Mouse (Mus musculus) stomach, embryonic 15.5 days (tissue): ENCODE results near the gene Tmpo. TPM values are rescaled to one million over a fixed set of nuclear protein-coding genes. Genes with fewer than 3 reads are reported as not detected.

Experiments used
- ATAC-seq: fragments of 200-750 bp; cut with Nextera tagmentation; 2 replicates; pipeline ENCODE4 v1.8.0; 2017; ENCODE audit warnings: low read depth, moderate number of reproducible peaks, moderate TSS enrichment; ENCODE audit not compliant: insufficient read depth, low FRiP score
- H3K27ac ChIP-seq: fragments of 300-500 bp; sonication (generic); 2 replicates; pipeline ENCODE4 v1.5.1; 2015; ENCODE audit warnings: mild to moderate bottlenecking, inconsistent platforms
- H3K27me3 ChIP-seq: fragments of 300-500 bp; sonication (generic); replicated peaks from 2 replicates; pipeline ENCODE4 v1.6.1; 2015; ENCODE audit warnings: inconsistent platforms
- H3K36me3 ChIP-seq: fragments of 300-500 bp; sonication (generic); 2 replicates; pipeline ENCODE4 v1.6.1; 2015; ENCODE audit warnings: inconsistent platforms
- H3K4me1 ChIP-seq: fragments of 300-500 bp; sonication (generic); 2 replicates; pipeline ENCODE4 v1.6.1; 2015; ENCODE audit warnings: inconsistent platforms
- H3K4me2 ChIP-seq: fragments of 300-500 bp; sonication (generic); 2 replicates; pipeline ENCODE4 v1.6.1; 2015; ENCODE audit warnings: mild to moderate bottlenecking, inconsistent platforms
- H3K4me3 ChIP-seq: fragments of 300-500 bp; sonication (generic); replicated peaks from 2 replicates; pipeline ENCODE4 v1.5.1; 2015; ENCODE audit warnings: inconsistent platforms
- H3K9ac ChIP-seq: fragments of 300-500 bp; sonication (generic); 2 replicates; pipeline ENCODE4 v1.6.1; 2015; ENCODE audit warnings: inconsistent platforms
- H3K9me3 ChIP-seq: fragments of 300-500 bp; sonication (generic); 2 replicates; pipeline ENCODE4 v1.6.1; 2016; ENCODE audit warnings: inconsistent platforms
- WGBS: fragments of 180-500 bp; shearing (Covaris S2); methylation state at CpG from one replicate; pipeline ENCODE4 v1.1.7; 2015; 5-methylcytosine and 5-hydroxymethylcytosine counted together
- polyA plus RNA-seq: library from polyadenylated mRNA; unstranded; fragments of >200 nt; fragmentation: Nextera tagmentation; extraction: Ambion mirVana; gene quantifications from 2 replicates; pipeline ENCODE4 v1.2.1, GENCODE M21; 2015

Tmpo gene
- polyA plus RNA-seq, 1 experiment from 2014 or later, result 196 TPM

GRCm38 (mm10) chr10:91143313-91144230 lies 37.5 kb downstream of the Tmpo start:
- no peaks in the 10 kb centered on the region for H3K27me3 ChIP-seq
- peaks cover 20% of the 10 kb centered on the region for H3K36me3 ChIP-seq
- no peak overlapping the region for H3K4me2 ChIP-seq
- no peak for ATAC-seq
- no peaks in the 10 kb centered on the region for H3K4me1 ChIP-seq
- no peak overlapping the region for H3K4me3 ChIP-seq
- WGBS, result 64% methylated on average over 18 of the region's 18 CpGs
- H3K9ac ChIP-seq, result no peak overlapping the region
- H3K9me3 ChIP-seq, result no peaks in the 10 kb centered on the region
- no peak overlapping the region for H3K27ac ChIP-seq

- H3K9me3 ChIP-seq, result no peaks in the 10 kb centered on the region
- H3K36me3 ChIP-seq, result 0 out of 2 replicates have a peak, but pooled peaks cover 19% of the 10 kb centered on the region
- H3K27ac ChIP-seq, result no peak overlapping the region
- H3K4me3 ChIP-seq, result no peak overlapping the region
- no peaks in the 10 kb centered on the region for H3K4me1 ChIP-seq
- H3K9ac ChIP-seq, result no peak overlapping the region
- H3K4me2 ChIP-seq, result no peak overlapping the region
- ATAC-seq, result no peak
- 64% methylated on average over 10 of the region's 10 CpGs for WGBS
- H3K27me3 ChIP-seq, result no peaks in the 10 kb centered on the region
Observed at GRCm38 (mm10) chr10:91142654-91143191, 38.4 kb downstream of the Tmpo start.

- H3K9me3 ChIP-seq, result no peaks in the 10 kb centered on the region
- no peaks in the 10 kb centered on the region for H3K27me3 ChIP-seq
- H3K4me1 ChIP-seq, result no peaks in the 10 kb centered on the region
- H3K9ac ChIP-seq, result no peak overlapping the region
- no peak for ATAC-seq
- no peak overlapping the region for H3K4me3 ChIP-seq
- WGBS, result 35% methylated on average over 2 of the region's 2 CpGs
- no peak overlapping the region for H3K27ac ChIP-seq
- 0 out of 2 replicates have a peak, but pooled peaks cover 11% of the 10 kb centered on the region for H3K36me3 ChIP-seq
- H3K4me2 ChIP-seq, result no peak overlapping the region
Observed at GRCm38 (mm10) chr10:91141564-91141963, 39.6 kb downstream of the Tmpo start.

- Histone ChIP-seq H3K36me3 (no peaks in the 10 kb centered on the region), H3K27ac (no peak overlapping the region), H3K4me1 (no peaks in the 10 kb centered on the region), H3K27me3 (no peaks in the 10 kb centered on the region), H3K9me3 (no peaks in the 10 kb centered on the region), H3K9ac (no peak overlapping the region), H3K4me3 (no peak overlapping the region), H3K4me2 (no peak overlapping the region)
- ATAC-seq, result no peak
- WGBS, result 87% methylated on average over 14 of the region's 14 CpGs
Observed at GRCm38 (mm10) chr10:91139148-91139766, 41.9 kb downstream of the Tmpo start.

GRCm38 (mm10) chr10:91138317-91138716 lies 42.8 kb downstream of the Tmpo start:
- H3K4me2 ChIP-seq, result no peak overlapping the region
- no peak overlapping the region for H3K4me3 ChIP-seq
- H3K27ac ChIP-seq, result no peak overlapping the region
- 63% methylated on average over 3 of the region's 3 CpGs for WGBS
- ATAC-seq, result peak; percentile 35; the same call in 1 of the 2 replicates
- no peaks in the 10 kb centered on the region for H3K9me3 ChIP-seq
- H3K4me1 ChIP-seq, result no peaks in the 10 kb centered on the region
- no peaks in the 10 kb centered on the region for H3K36me3 ChIP-seq
- H3K27me3 ChIP-seq, result no peaks in the 10 kb centered on the region
- H3K9ac ChIP-seq, result no peak overlapping the region

- Histone ChIP-seq H3K27me3 (no peaks in the 10 kb centered on the region), H3K27ac (no peak overlapping the region), H3K9me3 (no peaks in the 10 kb centered on the region), H3K9ac (no peak overlapping the region), H3K4me1 (no peaks in the 10 kb centered on the region), H3K4me2 (no peak overlapping the region), H3K36me3 (no peaks in the 10 kb centered on the region), H3K4me3 (no peak overlapping the region)
- no peak for ATAC-seq
- 82% methylated on average over 9 of the region's 9 CpGs for WGBS
Observed at GRCm38 (mm10) chr10:91137400-91137799, 43.7 kb downstream of the Tmpo start.

GRCm38 (mm10) chr10:91135302-91135972 lies 45.7 kb downstream of the Tmpo start:
- no peaks in the 10 kb centered on the region for H3K27me3 ChIP-seq

GRCm38 (mm10) chr10:91131565-91131964 lies 49.5 kb downstream of the Tmpo start:
- Histone ChIP-seq H3K4me1 (no peaks in the 10 kb centered on the region), H3K27ac (no peak overlapping the region), H3K27me3 (no peaks in the 10 kb centered on the region), H3K36me3 (no peaks in the 10 kb centered on the region), H3K9ac (no peak overlapping the region), H3K4me2 (no peak overlapping the region), H3K9me3 (no peaks in the 10 kb centered on the region), H3K4me3 (no peak overlapping the region)
- peak; percentile 43; the same call in 1 of the 2 replicates for ATAC-seq
- 79% methylated on average over 1 of the region's 1 CpGs for WGBS

More at GRCm38 (mm10) chr10:91135302-91135972, 45.7 kb downstream of the Tmpo start:
- 86% methylated on average over 7 of the region's 7 CpGs for WGBS
- Histone ChIP-seq H3K4me3 (no peak overlapping the region), H3K9me3 (no peaks in the 10 kb centered on the region), H3K9ac (no peak overlapping the region), H3K27ac (no peak overlapping the region), H3K4me1 (no peaks in the 10 kb centered on the region), H3K36me3 (no peaks in the 10 kb centered on the region), H3K4me2 (no peak overlapping the region)
- no peak for ATAC-seq

- no peak overlapping the region for H3K4me2 ChIP-seq
- H3K4me1 ChIP-seq, result no peaks in the 10 kb centered on the region
- ATAC-seq, result no peak
- no peak overlapping the region for H3K4me3 ChIP-seq
- H3K9me3 ChIP-seq, result no peaks in the 10 kb centered on the region
- no peak overlapping the region for H3K9ac ChIP-seq
- H3K27ac ChIP-seq, result no peak overlapping the region
- H3K36me3 ChIP-seq, result no peaks in the 10 kb centered on the region
- 92% methylated on average over 3 of the region's 3 CpGs for WGBS
- H3K27me3 ChIP-seq, result no peaks in the 10 kb centered on the region
Observed at GRCm38 (mm10) chr10:91130792-91131191, 50.3 kb downstream of the Tmpo start.

GRCm38 (mm10) chr10:91128551-91129160 lies 52.5 kb downstream of the Tmpo start:
- Histone ChIP-seq H3K9ac (no peak overlapping the region), H3K4me1 (peaks cover 3% of the 10 kb centered on the region; the same call in 1 of the 2 replicates), H3K27me3 (no peaks in the 10 kb centered on the region), H3K36me3 (no peaks in the 10 kb centered on the region), H3K9me3 (no peaks in the 10 kb centered on the region), H3K27ac (no peak overlapping the region), H3K4me2 (no peak overlapping the region), H3K4me3 (no peak overlapping the region)
- no peak for ATAC-seq
- 61% methylated on average over 1 of the region's 1 CpGs for WGBS

GRCm38 (mm10) chr10:91127395-91127794 lies 53.7 kb downstream of the Tmpo start:
- H3K27me3 ChIP-seq, result no peaks in the 10 kb centered on the region
- no peaks in the 10 kb centered on the region for H3K9me3 ChIP-seq
- ATAC-seq, result no peak
- peaks cover 3% of the 10 kb centered on the region; the same call in 1 of the 2 replicates for H3K4me1 ChIP-seq
- WGBS, result 54% methylated on average over 2 of the region's 2 CpGs
- H3K4me2 ChIP-seq, result no peak overlapping the region
- H3K27ac ChIP-seq, result no peak overlapping the region
- H3K4me3 ChIP-seq, result no peak overlapping the region
- no peaks in the 10 kb centered on the region for H3K36me3 ChIP-seq
- no peak overlapping the region for H3K9ac ChIP-seq
